Mouse (Mus musculus): ENCODE results near the gene Edn3.

DNA sequence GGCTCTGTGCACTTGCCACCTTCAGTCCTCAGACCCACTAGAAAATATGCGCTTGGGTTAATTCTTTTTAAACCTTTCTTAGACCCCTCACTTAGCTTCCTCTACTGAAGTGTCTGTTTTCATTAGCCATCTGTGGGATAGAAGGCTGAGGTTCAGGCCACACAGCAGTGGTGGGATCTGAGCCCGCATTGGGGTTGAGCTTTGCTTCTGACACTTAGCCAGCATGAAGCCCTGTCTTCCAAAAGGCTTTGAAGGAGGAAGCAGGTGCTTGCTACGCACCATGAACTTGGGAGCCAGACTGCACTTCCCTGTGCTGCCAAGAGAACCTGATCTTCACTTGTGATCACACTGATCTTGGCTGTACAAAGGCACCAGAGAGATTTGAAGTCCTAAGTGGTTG is 59.9 kb downstream of the Edn3 start:
- TF ChIP-seq CTCF (IDR thresholded peaks at IDR 0.05; ENCODE audit: control insufficient read depth, insufficient read depth, low read length) (no peak), POLR2A (IDR thresholded peaks at IDR 0.05; ENCODE audit: borderline replicate concordance, control insufficient read depth, low read depth, low read length) (no peak)
